Mouse (Mus musculus): Measurements from ENCODE around the gene Ascl2. TPM values are rescaled to one million over a fixed set of nuclear protein-coding genes. Genes with fewer than 3 reads are reported as not detected.

Gene Ascl2
- polyA plus RNA-seq, 1 experiment = 10.0 TPM

DNA sequence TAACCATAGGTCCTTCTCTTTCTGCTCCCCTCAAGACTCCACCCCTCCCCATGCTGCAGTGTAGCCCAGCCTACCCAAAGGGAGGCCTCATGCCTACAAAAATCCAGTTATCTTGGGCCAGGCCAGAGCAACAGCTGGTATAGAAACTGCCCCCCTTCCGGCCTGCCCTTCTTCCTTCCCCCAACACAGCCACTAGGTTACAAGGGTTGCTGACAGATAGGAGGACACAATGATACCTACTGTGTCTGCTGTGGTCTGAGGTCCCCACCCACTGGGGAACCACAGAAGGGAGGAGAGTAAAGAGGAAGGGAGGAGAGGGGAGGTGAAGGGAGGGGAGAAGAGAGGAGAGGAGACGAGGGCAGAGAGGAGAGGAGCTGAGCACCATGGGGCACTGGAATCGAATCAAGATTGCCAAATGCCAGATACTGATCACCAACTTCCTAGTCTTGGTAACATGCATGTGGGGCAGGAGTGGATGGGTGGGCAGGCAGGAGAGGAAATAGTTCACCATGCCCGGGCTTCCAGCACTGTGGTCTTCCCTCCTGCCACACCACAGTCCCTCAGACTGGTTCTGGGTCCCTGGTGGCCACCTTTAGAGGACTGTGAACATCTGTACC, 35.8 kb upstream of the Ascl2 start, which contains the start of gene Tspan32:
Tspan32 (plus strand) TSS at position 320 of the 617 bp plus-strand sequence.
- WGBS = 71% methylated on average over 4 of the region's 4 CpGs
- DNase-seq (ENCODE audit: low read depth, low spot score) = no peak

DNA sequence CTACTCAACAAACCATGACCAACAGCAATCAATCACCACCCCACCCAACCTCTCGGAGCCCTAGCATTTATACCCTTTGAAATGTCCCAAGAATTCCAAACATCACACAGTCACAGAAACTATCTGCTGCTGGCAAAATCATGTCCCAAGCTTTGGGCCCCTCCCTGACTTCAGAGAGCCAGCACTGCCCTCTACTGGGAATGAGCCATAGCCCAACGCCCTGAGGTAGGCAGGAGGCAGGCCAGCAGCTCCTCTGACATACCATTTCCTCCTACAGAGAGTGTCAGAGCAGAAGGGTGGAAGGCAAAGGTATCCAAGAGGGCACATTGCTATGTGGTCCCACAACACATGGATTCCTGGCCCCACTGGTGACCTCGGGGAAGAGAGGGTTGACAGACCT, 33.6 kb upstream of the Ascl2 start:
- WGBS = 10% methylated on average over 3 of the region's 3 CpGs
- peak; percentile 21 for DNase-seq (ENCODE audit: low read depth, low spot score)

DNA sequence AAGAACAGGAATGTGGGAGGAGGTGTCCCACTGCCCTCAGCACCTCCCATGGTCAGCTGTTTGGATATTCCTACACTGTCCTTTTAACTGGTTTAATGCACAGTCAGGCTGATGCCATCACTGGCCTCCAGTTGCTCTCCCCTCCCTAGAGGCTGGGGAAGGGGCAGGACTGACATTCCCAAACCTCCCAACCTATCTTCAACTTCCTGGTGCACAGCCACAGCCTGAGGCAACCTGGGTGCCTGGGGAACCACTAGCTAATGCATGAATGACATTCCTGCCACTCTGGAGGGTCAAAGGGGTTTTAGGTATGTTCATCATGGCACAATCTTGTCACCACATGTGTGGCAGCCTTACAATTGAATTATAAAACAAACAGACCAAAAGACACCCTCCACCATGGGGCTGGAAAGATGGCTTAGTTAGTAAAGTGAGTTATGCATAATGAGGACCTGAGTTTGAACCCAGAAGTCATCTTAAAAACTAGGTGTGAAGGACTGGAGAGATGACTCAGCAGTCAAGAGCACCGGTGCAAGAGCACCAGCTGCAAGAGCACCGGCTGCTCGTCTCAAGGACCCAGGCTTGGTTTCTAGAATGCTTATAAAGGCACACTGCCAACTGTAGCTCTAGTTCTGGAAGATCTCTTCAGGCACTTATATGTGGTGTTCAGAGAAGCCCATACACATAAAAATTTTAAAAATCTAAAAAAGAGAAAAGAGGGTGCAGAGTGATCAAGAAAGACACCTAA, 28.5 kb upstream of the Ascl2 start:
- no peak for DNase-seq (ENCODE audit: low read depth, low spot score)
- 10% methylated on average over 3 of the region's 3 CpGs for WGBS

DNA sequence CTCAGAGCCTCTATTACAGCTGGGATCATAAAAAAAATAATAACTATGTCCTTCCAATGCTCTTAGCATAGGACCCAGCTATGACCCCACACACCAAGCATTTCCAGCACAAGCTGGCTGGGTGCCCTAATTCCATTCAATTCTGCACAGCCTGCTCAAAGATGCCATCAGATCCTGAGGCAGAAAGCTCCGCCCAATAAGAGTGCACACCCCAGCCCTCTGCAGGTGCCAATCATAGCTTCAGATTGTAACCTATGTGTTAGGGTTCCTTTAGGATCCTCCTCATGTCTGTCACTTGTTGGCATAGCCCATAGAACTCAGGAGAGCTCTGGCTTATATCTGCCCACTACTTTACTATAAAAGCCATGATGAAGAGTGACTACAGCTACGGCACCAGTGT, 27.9 kb upstream of the Ascl2 start:
- 97% methylated on average over 2 of the region's 2 CpGs for WGBS
- no peak for DNase-seq (ENCODE audit: low read depth, low spot score)

DNA sequence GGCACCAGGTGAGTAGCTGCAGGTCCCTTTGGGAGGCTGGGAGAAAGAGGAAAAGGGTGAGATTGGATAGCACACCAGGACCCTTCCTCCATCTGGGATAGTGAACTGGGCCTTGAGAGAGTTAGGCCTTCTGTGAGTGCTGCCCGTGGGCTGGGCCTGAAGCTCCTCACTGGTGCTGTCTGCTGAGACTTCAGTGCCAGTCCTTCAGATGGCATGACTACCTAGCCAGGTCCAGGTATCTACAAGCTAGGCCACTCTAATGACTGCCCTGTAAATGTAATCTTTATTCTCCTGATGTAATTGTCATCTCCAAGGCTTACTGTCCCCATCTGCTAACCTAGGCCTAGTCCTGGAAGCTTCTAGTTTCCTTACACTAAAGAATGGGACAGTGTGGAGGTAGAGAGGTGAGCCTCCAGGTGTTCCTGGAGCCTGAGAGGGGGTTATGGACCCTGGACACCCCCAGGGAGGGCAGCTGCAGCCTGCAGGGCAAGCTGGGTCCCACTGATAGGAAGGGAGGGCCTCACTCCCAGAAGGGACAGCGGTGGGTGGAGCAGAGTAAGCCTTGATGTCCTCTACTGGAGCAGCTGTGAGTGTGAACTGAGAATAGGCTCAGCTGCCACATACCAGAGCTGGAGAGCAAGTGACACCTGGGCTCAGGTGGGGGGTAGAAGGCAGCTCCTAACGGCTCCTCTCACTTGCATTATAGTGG, 26.7 kb upstream of the Ascl2 start:
- no peak for DNase-seq (ENCODE audit: low read depth, low spot score)
- 84% methylated on average over 3 of the region's 3 CpGs for WGBS

DNA sequence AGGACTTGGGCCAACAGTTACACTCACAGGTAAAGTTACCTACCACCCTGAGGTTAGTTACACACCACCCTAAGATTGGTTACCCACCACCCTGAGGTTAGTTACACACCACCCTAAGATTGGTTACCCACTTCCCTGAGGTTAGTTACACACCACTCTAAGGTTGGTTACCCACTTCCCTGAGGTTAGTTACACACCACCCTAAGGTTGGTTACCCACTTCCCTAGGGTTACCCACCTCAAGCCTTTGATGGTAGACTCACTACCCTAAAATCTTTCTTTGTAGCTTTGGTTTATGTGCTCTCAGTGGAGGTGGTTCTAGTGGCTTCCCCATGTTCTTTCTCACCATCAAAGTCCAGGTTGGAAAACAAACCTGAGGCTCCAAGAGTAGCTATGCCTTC, 25.9 kb upstream of the Ascl2 start:
- DNase-seq (ENCODE audit: low read depth, low spot score) = no peak

DNA sequence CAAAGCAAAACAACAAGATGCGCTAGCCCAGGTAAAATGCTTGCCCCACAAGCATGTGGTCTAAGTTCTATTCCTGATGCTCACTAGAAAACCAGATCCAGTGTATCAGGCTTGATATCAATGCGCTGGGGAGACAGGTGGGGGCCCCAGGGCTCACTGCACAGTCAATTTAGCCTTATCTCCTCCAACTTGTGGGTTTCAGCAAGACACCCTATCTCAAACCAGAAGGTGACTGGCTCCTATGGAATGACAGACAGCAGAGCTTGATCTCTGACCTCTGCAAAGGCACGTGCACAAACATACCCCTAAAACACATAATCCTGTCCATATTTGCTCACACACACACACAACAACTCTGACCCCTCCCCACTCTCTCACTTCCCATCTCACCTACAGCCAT, 18.7 kb upstream of the Ascl2 start:
- 79% methylated on average over 3 of the region's 3 CpGs for WGBS
- no peak for DNase-seq (ENCODE audit: low read depth, low spot score)

DNA sequence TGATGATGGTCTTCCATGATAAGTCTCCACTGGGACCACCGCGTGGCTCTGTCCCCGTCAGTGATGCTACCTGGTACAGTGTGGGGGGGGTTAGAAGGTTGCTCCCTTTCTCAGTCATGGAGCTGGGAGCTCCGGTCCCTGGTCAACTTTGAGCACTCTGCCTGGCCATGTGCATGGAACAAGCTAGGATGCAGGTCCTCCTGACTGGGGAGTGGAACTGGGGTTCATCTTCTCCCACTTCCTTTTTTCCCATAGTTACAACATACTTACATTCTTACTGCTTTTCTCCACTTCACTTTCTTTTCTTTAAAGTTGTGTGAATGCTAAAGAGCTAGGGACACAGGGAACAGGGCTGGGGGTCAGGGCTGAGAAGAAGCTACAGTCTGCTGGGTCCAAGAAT, 16.1 kb upstream of the Ascl2 start:
- no peak for DNase-seq (ENCODE audit: low read depth, low spot score)
- WGBS = 100% methylated on average over 4 of the region's 4 CpGs

DNA sequence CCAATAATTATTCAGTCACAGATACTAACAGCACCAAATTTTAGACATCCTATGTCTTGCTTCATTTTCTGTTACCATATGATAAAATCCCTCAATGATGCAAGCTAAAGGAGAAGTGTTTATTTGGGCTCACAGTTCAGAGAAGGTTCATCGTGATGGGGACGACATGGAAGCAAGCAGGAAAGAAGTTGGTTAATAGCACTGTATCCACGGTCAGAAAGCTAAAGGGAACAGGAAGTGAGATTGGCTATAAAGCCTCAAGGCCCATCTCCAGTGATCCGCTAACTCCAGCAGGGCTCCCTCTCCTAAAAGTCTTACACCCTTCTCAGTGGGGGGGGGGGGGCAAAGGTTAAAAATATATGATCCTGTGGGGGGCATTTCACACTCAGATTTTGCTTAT, 12.8 kb upstream of the Ascl2 start:
- no peak for DNase-seq (ENCODE audit: low read depth, low spot score)
- WGBS = 53% methylated on average over 4 of the region's 4 CpGs

DNA sequence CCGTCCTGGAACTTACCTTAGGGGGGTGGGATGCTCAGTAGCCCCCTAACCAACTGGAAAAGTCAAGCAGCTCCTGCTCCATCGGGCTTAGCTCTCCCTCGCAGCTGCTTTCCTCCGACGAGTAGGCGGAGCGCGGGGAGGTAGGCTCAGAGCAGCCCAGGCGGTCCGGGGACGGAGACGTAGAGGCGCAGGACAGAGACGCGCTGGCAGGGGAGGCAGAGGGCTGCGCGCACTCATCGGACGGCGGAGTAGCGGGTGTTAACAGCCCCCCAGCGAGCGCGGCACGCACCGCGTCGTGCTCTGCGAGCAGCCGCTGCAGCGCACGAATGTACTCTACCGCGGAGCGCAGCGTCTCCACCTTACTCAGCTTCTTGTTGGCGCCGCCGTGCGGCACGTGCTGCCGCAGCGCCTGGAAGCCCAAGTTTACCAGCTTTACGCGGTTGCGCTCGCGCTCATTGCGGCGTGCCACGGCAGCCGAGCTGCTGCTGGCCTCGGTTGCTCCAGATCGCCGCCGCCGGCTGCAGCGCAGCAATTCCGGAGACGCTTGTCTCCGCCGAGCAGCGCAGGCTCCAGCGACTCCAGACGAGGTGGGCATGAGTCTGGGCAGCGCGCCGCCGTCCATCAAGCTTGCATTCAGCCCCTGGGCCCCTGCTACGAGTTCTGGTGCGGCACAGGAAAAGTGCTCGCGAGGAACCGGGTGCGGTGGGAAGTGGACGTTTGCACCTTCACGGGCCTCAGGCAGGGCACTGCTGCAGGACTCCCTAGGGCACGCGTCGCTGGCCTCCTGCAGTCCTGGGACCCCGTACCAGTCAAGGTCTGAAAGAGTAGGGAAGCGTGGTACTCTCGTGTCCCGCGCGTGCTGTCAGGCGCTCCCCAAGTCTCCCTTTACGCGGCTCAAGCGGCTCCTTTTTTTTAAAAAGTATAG, 918 bp downstream of the Ascl2 start:
- no peak for DNase-seq (ENCODE audit: low read depth, low spot score)
- WGBS = under 1% methylated on average over 88 of the region's 90 CpGs

DNA sequence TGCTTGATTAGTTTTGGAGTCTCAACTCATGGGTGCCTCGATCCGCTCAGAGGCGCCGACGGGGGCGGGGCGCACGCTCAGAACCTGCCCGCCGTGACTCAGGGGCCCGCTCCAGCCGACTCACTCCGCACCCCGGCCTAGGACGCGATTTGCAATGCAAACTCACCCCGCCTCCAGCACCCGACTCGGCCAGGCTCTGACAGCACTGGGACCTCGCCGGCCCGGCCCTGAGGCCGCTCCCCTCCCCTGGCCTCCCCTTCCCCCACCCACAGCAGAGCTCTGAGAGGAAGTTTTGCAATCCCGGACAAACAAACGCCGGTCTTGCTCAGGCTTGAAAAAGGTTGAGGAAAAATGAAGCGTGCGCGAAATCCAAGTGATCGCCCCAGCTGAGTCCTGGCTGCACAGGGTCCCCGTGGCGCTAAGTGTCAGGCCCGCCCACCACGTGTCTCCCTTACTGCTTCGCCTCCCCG, 1.6 kb downstream of the Ascl2 start:
- no peak for DNase-seq (ENCODE audit: low read depth, low spot score)
- WGBS = under 1% methylated on average over 36 of the region's 36 CpGs

DNA sequence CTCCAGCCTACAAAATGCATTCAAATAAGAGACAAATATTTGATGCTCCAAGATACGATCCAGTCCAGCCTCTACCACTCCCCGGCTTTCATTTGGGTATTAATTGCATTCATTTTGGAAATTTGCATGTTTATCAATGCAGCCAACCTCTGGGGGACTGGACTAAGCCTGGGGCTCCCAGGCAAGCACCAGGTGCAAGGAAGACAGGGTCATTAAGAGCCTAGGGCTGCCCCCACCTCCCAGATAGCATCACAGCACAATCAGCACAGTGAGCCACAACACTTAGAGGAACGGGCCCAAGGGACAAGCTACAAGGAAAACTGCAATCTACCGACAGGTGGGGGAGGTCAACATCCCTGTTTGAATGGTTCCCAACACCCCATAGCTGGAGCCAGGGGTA, 9.3 kb downstream of the Ascl2 start:
- WGBS = 76% methylated on average over 4 of the region's 4 CpGs
- DNase-seq (ENCODE audit: low read depth, low spot score) = no peak

DNA sequence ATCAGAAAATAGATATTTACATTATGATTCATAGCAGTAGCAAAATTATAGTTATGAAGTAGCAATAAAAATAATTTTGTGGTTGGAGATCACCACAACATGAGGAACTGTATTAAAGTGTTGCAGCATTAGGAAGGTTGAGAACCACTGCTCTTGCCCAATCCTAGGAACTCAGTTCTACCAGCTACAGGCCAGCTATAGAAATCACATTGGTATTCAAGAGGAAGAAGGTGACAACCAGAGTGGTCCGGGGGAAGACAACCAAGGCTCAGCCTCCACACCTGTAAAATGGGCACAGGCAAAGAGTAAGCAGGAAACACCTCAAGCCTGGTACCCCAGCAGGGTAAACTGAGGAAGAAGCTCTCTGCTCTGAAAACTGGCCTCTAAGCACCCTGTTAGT, 10.2 kb downstream of the Ascl2 start:
- WGBS = 95% methylated on average over 1 of the region's 1 CpGs
- DNase-seq (ENCODE audit: low read depth, low spot score) = no peak

DNA sequence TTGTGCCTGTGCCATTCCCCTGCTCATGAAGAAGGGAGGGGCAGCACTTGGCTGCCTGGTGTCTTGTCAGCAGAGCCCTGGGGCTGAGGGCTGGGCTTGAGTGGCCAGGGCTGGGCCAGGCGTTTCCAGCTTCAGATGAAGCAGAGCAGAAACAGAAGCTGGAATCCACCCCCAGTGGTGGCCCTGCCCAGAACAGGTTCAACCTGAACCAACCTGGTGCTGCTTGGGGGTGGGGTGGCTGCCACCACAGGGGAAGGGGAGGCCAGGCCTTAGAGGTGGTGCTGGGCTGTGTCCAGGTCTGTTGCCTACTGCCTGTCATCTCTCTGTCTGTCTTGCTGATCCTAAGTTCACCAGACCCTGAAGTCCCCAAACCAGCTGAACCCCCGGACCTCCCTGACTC, 13.0 kb downstream of the Ascl2 start:
- 46% methylated on average over 2 of the region's 2 CpGs for WGBS

DNA sequence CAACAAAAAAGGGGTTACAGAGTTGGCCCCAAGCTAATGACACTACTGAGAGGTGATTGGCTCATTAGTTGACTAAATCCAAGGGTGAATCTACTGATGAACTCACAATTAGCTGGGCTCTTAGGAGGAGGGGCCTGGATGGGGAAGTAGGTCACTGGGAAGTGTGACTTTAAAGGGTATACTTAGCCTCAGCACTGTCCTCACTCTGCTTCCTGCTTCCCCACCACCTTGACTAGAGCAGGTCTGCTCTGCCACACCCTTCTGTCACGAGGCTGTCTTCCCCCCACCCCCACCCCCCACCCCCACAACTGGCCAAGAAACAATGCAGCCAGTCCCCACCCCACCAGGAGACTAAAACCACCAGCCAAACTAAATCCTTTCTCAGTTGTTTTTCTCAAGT, 19.5 kb downstream of the Ascl2 start:
- 0% methylated on average over 1 of the region's 1 CpGs for WGBS
- DNase-seq (ENCODE audit: low read depth, low spot score) = no peak

More for the DNA sequence above, 13.0 kb downstream of the Ascl2 start:
- no peak for DNase-seq (ENCODE audit: low read depth, low spot score)

DNA sequence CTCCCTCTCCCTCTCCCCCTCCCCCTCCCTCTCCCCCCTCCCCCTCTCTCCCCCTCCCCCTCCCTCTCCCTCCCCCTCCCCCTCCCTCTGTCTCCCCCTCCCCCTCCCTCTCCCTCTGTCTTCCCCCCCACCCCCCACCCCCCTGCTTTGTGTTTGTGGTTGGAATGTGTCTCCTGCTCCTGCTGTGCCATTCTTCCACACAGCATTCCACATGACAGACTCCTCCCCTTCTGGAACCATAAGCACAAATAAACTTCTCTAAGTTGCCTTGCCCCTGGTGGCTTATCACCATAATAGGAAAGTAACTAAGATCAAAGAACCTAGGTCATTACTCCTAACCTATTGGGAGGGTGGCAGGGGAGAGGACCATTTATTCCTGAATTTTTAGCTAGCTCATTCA, 31.4 kb downstream of the Ascl2 start:
- DNase-seq (ENCODE audit: low read depth, low spot score) = no peak

DNA sequence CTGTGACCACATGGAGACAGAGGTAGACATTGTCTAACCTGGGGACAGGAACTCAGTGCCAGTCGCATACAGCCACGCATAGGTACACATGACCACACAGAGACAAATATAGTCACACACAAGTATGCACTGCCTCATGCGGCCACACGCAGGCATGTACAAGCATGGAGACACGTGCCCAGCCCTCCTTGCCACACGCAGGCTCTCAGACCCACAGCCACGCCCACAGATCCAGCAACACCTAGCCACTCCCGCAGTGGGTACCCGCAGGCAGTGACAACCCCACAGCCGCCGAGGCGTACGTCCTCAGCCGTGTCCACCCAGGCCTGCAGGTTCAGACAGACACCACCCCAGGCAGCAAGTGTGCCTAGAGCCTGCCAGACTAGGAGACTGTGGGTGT, 33.4 kb downstream of the Ascl2 start:
- DNase-seq (ENCODE audit: low read depth, low spot score) = no peak
- 43% methylated on average over 14 of the region's 14 CpGs for WGBS

DNA sequence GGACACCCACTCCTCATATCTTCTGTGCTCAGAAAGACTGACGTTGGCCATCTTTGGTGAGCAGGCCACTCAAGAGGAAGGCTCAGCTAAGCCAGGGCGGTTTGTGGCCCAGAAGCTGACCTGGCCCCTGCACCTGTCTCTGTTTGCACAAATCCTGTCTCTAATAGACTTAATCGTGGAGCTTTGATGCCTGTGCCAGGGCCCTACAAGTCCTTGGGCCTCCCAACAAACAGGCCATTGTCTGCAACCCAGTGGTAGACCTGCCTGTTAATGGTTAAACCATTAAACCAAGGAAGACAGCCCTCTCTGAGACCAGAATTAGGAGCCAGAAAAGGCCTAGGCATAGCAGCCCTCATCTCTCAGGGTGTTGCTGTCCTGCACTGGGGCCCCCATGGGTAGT, 36.6 kb downstream of the Ascl2 start:
- 31% methylated on average over 3 of the region's 3 CpGs for WGBS
- no peak for DNase-seq (ENCODE audit: low read depth, low spot score)

DNA sequence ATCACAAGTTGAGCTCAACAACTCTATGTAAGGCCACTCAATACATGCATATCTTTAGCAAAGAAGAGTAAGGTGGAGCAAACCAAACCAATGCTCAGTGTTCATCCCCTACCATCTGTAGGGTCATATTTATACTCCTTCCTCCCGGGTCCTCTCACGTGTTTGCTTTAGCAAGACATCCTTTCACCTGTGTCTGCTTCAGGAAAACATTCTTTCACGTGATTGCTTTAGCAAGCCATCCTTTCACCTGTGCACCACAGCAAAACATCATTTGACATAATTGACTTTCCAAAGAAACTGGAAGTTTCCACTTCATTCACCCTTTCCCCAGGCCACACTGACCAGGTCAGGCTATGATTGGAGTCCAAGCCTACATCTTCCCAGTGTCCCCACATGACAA, 38.0 kb downstream of the Ascl2 start, which contains the start of gene Th:
Th (minus strand) TSS at position 101 of the 400 bp plus-strand sequence.
- 72% methylated on average over 3 of the region's 3 CpGs for WGBS
- DNase-seq (ENCODE audit: low read depth, low spot score) = no peak

DNA sequence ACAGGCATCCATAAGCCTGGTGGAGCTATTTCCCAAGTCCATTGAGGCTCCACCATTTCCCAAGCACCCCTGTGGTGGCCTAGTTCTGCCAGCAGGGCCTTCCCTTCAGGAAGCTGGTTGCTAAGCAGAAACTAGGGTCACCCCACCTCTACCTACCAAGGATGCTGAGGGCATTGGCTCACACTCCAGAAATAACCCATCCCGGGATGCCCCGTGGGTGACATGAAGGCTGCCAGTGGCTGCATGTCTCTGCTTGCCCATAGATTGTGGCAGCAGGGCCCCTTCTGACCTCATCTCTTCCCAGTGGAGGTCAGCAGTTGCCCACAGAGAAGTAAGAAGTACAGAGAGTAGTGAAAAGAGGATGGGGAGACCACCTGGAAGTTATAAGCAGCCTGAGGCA, 39.5 kb downstream of the Ascl2 start:
- 81% methylated on average over 2 of the region's 2 CpGs for WGBS
- no peak for DNase-seq (ENCODE audit: low read depth, low spot score)
